Mouse (Mus musculus) Patski (cell line): ENCODE data around the gene Tnfrsf23. TPM values are rescaled to one million over a fixed set of nuclear protein-coding genes. Genes with fewer than 3 reads are reported as not detected.
"Not testable (repeated sequence)": the region's sequence is repeated elsewhere in the genome, so short reads cannot be mapped to it uniquely, and the experiment has no call there.

Experiments used
- ATAC-seq: fragments of 100-300 bp; one replicate; pipeline ENCODE4 v1.8.0; 2021
- CTCF ChIA-PET: fragments of 350-600 bp; sonication (Branson Sonifier 250); formaldehyde crosslinking; loops from one replicate; lab custom pipeline; 2022; ENCODE audit warnings: inconsistent platforms; lab: Charles Lee
- POLR2A ChIA-PET: fragments of 350-600 bp; sonication (Branson Sonifier 250); formaldehyde crosslinking; loops from one replicate; lab custom pipeline; 2022; ENCODE audit warnings: antibody characterized with exemption, inconsistent platforms; lab: Charles Lee
- DNase-seq: peaks from one replicate; pipeline ENCODE4 v3.0.0-alpha.2; 2011; ENCODE audit warnings: low read depth, low spot score
- H3K27me3 ChIP-seq: fragments of 371-371 bp; one replicate; pipeline ENCODE4 v1.5.1; 2021
- CTCF ChIP-seq: fragments of 100-300 bp; IDR thresholded peaks from one replicate; pipeline ENCODE4 v1.5.1; 2021
- in situ Hi-C: fragments of 300-500 bp; cut with MboI; formaldehyde crosslinking; loops from 3 replicates; pipeline ENCODE4 v1.11.1; 2018; ENCODE audit warnings: low pct_unique_long_range_greater_than_20kb, mixed read lengths
- polyA plus RNA-seq: library from polyadenylated mRNA; unstranded; gene quantifications from one replicate; pipeline ENCODE4 v1.2.3, GENCODE M21; 2021

Tnfrsf23 gene
- polyA plus RNA-seq, 1 experiment from 2014 or later, result 20.6 TPM

DNA sequence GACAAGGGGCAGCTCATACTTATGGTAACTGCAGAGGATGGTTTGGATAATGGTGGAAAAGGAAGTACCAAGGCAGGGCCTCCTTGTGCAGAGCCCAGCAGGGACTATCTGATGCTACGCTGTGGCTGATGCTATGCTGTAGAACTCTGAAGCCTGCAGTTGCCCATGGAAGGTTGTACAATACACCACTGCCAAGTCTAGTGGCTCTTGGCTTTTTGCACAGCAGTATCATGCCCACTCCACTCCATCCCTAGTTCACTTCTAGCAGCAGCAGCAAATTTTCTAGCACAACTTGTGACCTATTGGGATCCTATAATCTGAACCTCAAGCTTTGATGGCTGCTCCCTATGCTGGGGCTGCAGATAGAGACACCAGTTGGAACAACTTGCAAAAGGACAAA lies 4.1 kb downstream of the Tnfrsf23 start:
- ChIA-PET POLR2A (interaction anchor here (0.6 kb wide), 1 partner anchor 54 kb away, joined by 3 read pairs; no protein-coding TSS in a partner anchor), CTCF (no interaction called here)
- in situ Hi-C loops, result no loop called here
- no peaks in the 10 kb centered on the region for H3K27me3 ChIP-seq
- DNase-seq (no peak), ATAC-seq (no peak)
- TF ChIP-seq CTCF, result no peak

DNA sequence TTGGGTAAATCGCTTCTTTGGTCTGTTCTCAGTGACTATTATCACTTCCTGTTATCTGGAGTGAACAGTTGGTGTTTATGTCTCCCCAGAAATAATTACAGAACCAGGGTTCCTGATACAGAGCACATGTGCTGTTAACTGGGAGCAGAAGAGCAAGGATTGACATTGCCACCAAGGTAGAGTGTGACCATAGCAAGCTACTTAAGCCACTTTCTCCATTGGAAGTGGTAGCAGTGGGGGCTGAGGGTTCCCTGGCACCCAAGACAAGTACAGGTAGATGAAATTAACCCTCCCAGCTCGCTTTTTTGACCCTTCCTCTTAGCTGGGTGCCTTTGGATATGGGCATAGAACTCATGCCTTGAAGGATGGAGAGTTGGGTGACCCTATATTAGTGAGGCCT lies 4.8 kb downstream of the Tnfrsf23 start:
- DNase-seq, CTCF ChIA-PET, H3K27me3 ChIP-seq, POLR2A ChIA-PET, in situ Hi-C loops, ATAC-seq: not testable (repeated sequence)

DNA sequence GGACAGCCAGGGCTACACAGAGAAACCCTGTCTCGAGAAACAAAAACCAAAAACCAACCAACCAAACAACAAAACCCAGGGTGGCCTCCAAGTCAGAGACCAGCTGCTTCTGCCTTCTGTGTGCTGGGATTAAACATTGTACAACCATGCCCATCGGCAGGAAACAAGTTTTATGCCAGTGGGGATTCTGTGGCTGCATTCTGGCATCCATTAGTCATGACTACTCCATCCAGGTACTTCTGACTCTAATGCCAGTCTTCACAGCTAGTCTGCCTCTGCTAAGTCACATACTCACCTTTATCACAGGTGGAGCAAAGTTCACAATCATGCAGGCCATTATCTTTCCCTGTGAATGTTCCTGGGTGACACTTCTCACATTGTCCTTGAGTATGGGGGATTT lies 6.0 kb downstream of the Tnfrsf23 start:
- POLR2A ChIA-PET, DNase-seq, H3K27me3 ChIP-seq, in situ Hi-C loops: not testable (repeated sequence)
- peak; percentile 51 for ATAC-seq
- CTCF ChIA-PET, result interaction anchor here (0.5 kb wide), 1 partner anchor 28 kb away, joined by 3 read pairs; no protein-coding TSS in a partner anchor

DNA sequence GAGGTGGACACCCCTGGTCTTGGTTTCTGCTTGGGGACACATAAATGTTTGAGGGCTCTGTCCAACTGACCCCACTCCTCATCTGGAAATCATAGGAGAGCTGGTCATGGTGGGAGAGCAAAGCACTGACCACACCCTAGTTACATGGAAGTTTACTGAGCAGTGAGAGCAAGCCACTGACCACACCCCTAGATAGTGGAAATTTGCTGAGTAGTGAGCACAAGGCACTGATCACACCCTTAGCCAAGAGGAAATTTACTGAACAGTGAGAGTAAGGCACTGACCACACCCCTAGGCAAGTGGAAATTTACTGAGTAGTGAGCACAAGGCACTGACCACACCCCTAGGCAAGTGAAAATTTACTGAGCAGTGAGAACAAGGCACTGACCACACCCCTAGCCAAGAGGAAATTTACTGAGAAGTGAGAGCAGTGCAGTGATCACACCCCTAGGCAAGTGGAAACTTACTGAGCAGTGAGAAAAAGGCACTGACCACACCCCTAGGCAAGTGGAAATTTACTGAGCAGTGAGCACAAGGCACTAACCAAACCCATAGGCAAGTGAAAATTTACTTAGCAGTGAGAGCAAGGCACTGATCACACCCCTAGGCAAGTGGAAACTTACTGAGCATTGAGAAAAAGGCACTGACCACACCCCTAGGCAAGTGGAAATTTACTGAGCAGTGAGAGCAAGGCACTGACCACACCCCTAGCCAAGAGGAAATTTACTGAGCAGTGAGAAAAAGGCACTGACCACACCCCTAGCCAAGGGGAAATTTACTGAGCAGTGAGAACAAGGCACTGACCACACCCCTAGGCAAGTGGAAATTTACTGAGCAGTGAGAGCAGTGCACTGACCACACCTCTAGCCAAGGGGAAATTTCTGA lies 19.0 kb downstream of the Tnfrsf23 start:
- no peak for DNase-seq
- H3K27me3 ChIP-seq, result no peaks in the 10 kb centered on the region
- no peak for ATAC-seq
- ChIA-PET POLR2A (no interaction called here), CTCF (interaction anchor here (1.1 kb wide), 1 partner anchor 16 kb away, joined by 3 read pairs; no protein-coding TSS in a partner anchor)
- in situ Hi-C loops, result loop anchor here (5.0 kb wide), 1 partner anchor 34 kb away; no protein-coding TSS in a partner anchor
- no peak for TF ChIP-seq CTCF

DNA sequence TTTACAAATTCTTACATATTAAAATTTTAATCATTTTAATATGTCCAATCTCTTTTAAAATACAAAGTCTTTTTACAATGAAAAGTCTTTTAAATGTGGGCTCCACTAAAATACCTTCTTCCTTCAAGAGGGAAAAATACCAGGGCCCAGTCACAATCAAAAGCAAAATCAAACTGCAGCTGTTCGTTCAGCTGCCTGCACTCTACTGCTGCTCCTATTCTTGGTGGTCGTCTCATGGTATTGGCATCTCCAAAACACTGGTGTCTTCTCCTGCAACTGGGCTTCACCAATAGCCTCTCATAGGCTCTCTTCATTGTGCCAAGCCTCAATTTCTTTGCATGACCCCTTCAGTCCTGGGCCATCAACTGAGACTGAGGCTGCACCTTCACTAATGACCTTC lies 22.2 kb downstream of the Tnfrsf23 start:
- DNase-seq, result no peak
- ATAC-seq, result no peak
- in situ Hi-C loops, result no loop called here
- ChIA-PET POLR2A (interaction anchor here (1.5 kb wide), 1 partner anchor 14 kb away, joined by 4 read pairs; the partner anchor contains the start of gene Tnfrsf22), CTCF (interaction anchor here (1.1 to 2.0 kb wide), 2 partner anchors 11 to 25 kb away, joined by 3 to 6 read pairs; no protein-coding TSS in a partner anchor)
- no peaks in the 10 kb centered on the region for H3K27me3 ChIP-seq
- TF ChIP-seq CTCF, result no peak

DNA sequence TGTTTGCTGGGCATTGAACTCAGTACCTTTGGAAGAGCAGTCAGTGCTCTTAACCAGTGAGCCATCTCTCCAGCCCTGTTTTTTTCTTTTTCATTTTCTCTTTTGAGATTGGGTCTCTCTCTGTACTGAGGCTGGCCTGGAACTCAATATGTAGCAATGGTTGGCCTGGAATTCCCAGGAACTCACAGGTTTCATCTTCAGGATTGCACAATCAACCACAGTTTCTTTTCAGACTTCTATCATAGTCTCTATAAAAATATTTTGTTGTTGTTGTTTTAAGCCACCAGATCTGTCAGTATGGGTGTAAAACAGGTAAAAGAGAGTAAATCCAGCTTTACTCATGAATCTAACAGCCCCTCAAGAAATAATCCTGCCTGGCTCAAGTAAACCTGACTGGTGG lies 24.9 kb downstream of the Tnfrsf23 start:
- DNase-seq (no peak), ATAC-seq (peak; percentile 40)
- POLR2A ChIA-PET, result no interaction called here
- no peak for TF ChIP-seq CTCF
- CTCF ChIA-PET, result interaction anchor here (1.1 to 1.6 kb wide), 3 partner anchors 9 to 31 kb away, joined by 3 to 6 read pairs (median 4); no protein-coding TSS in a partner anchor
- in situ Hi-C loops, result no loop called here
- no peaks in the 10 kb centered on the region for H3K27me3 ChIP-seq

DNA sequence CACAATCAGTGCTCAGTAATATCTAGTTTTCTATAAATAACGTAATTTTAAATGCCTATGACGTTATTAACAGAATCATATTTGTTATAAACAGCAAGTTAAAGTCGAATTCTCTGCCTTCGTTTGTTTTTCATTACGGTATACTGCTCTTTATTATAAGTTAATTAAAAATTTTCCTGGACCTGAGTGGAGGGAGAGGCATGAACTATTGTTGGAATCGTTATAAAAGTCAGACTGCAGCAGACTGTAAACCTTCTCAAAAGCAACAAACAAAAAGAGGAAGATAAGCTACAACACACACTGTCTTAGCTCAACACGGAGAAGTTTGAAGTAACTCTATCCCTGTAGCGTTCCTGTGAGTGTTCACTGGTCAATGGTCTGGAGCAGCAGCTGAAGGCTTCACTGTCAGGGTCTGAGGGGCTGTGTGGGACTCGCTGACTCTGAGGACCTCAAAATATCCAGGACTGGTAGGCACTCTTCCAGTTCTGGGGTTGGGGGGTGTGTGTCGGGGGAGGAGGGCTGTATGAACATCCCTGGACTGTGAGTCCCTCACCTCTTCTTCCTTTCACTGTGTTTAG lies 35.8 kb downstream of the Tnfrsf23 start:
- in situ Hi-C loops, DNase-seq, H3K27me3 ChIP-seq, ATAC-seq, CTCF ChIA-PET: not testable (repeated sequence)
- POLR2A ChIA-PET, result interaction anchor here (1.2 kb wide), 1 partner anchor 14 kb away, joined by 4 read pairs; no protein-coding TSS in a partner anchor

DNA sequence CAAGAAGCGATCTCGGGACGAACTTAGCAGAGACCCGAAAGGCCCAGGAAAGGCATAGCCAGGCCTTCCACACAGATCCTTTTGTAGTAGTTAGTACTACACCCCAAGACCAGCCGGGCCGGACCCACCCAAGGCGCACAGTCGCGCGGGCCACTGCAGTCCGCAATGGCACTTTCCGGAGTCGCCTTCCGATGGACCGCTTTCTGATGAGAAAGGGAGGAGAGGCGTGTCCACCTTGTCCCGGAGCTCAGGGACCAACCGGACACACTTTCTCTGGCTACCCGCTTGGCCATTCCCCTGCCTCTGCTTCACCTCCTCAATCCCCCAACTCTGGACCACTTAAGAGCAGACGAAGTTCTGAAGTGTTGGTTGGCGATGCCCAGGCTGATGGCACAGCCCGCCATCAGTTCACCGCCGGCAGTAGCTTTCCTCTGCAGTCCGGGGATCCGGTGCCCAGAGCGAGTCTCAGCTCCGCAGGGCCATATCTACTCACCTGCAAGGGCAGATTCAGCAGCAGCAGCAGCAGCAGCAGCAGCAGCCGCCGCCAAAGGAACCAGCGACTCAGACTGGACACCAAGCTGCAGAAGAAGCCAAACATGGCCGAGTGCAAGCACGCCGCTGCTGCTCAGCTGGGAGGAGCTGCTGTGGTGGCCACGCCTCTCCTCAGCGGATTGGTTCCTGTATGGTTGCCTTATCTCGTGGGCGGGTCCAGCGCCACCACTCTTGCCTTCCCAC lies 36.5 kb downstream of the Tnfrsf23 start, which contains the start of gene Tnfrsf22:
TSS of gene Tnfrsf22 (minus strand) at position 628 of the 735 bp plus-strand sequence.
- peak; percentile 94 for ATAC-seq
- POLR2A ChIA-PET, result interaction anchor here (1.2 kb wide), 1 partner anchor 15 kb away, joined by 4 read pairs; no protein-coding TSS in a partner anchor
- in situ Hi-C loops, result no loop called here
- CTCF ChIA-PET, result no interaction called here
- no peaks in the 10 kb centered on the region for H3K27me3 ChIP-seq
- no peak for DNase-seq
- TF ChIP-seq CTCF, result no peak

DNA sequence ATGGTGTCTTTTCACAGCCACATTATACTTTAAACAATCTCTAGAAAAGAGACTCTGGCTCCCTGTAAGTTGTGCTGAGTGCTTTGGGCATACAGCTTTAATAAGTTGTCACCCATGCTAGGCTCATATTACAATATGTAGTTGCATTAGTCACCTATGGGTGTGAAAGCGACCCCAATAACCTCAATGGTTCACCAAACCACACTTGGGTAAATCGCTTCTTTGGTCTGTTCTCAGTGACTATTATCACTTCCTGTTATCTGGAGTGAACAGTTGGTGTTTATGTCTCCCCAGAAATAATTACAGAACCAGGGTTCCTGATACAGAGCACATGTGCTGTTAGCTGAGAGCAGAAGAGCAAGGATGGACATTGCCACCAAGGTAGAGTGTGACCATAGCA lies 41.7 kb downstream of the Tnfrsf23 start:
- ATAC-seq, in situ Hi-C loops, H3K27me3 ChIP-seq, DNase-seq, POLR2A ChIA-PET: not testable (repeated sequence)
- CTCF ChIA-PET, result interaction anchor here (2.1 kb wide), 1 partner anchor 18 kb away, joined by 6 read pairs; no protein-coding TSS in a partner anchor

DNA sequence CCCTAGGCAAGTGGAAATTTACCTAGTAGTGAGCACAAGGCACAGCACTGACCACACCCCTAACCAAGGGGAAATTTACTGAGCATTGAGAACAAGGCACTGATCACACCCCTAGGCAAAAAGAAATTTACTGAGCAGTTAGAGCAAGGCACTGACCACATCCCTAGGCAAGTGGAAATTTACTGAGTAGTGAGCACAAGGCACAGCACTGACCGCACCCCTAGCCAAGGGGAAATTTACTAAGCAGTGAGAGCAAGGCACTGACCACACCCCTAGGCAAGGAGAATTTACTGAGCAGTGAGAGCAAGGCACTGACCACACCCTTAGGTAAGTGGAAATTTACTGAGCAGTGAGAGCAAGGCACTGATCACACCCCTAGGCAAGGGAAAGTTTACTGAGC lies 49.0 kb downstream of the Tnfrsf23 start:
- CTCF ChIA-PET, result no interaction called here
- H3K27me3 ChIP-seq, result no peaks in the 10 kb centered on the region
- ATAC-seq, result no peak
- no peak for TF ChIP-seq CTCF
- DNase-seq, result no peak
- in situ Hi-C loops, result no loop called here
- POLR2A ChIA-PET, result no interaction called here
